Mouse (Mus musculus): ENCODE measurements around the gene Nop10.

- no peak for TF ChIP-seq GATA1 (IDR thresholded peaks at IDR 0.05; ENCODE audit: borderline replicate concordance, low read length)
- no peak for TF ChIP-seq FLI1 (IDR thresholded peaks at IDR 0.05; ENCODE audit: low read length)
Observed at GRCm38 (mm10) chr2:112262779-112263295, 1.1 kb downstream of the Nop10 start.

All from megakaryocyte, embryonic 14.5 days (primary cell).